Mouse (Mus musculus) ES-E14 (cell line): ENCODE data around the gene Olfr1318. TPM values are rescaled to one million over a fixed set of nuclear protein-coding genes. Genes with fewer than 3 reads are reported as not detected.

Experiments
- DNase-seq: peaks from one replicate; pipeline ENCODE4 v3.0.0-alpha.2; 2013; ENCODE audit warnings: low read depth, low spot score
- H3K27ac ChIP-seq: 2 replicates; pipeline ENCODE4 v1.5.1; 2012; ENCODE audit warnings: low read depth, mild to moderate bottlenecking, low read length, moderate library complexity, mixed read lengths; ENCODE audit not compliant: poor library complexity, insufficient read depth, severe bottlenecking
- H3K36me3 ChIP-seq: 2 replicates; pipeline ENCODE4 v1.6.1; 2012; ENCODE audit warnings: mild to moderate bottlenecking, low read length, moderate library complexity, mixed read lengths; ENCODE audit not compliant: control insufficient read depth, poor library complexity, insufficient read depth, severe bottlenecking
- H3K4me1 ChIP-seq, 2 experiments: fragments of 150-350 bp in 1 of 2; sonication (generic) in 1 of 2; 2 replicates each; pipeline ENCODE4 v1.6.1; 2012; ENCODE audit warnings: low read length in 2 of 2, mild to moderate bottlenecking in 1 of 2, mixed read lengths in 1 of 2; ENCODE audit not compliant: control insufficient read depth in 2 of 2, insufficient read depth in 2 of 2, poor library complexity in 1 of 2
- H3K4me3 ChIP-seq, 2 experiments: fragments of 150-350 bp in 1 of 2; sonication (generic) in 1 of 2; 2 replicates each; pipeline ENCODE4 v1.5.1; 2012; ENCODE audit warnings: low read length in 2 of 2, low read depth in 1 of 2, mild to moderate bottlenecking in 1 of 2, mixed read lengths in 1 of 2; ENCODE audit not compliant: insufficient read depth in 1 of 2, poor library complexity in 1 of 2, severe bottlenecking in 1 of 2
- H3K9ac ChIP-seq: 2 replicates; pipeline ENCODE4 v1.6.1; 2012; ENCODE audit warnings: low read depth, mild to moderate bottlenecking, low read length, mixed read lengths; ENCODE audit not compliant: poor library complexity, insufficient read depth, severe bottlenecking
- H3K9me3 ChIP-seq: fragments of 150-350 bp; sonication (generic); 2 replicates; pipeline ENCODE4 v1.6.1; 2012; ENCODE audit warnings: low read depth, mild to moderate bottlenecking, low read length; ENCODE audit not compliant: control insufficient read depth, insufficient read depth
- CHD2 ChIP-seq: IDR thresholded peaks from 2 replicates; pipeline ENCODE4 v1.6.1; 2014; ENCODE audit warnings: mild to moderate bottlenecking, low read depth, low read length, inconsistent platforms
- HCFC1 ChIP-seq: IDR thresholded peaks from 2 replicates; pipeline ENCODE4 v1.6.1; 2012; ENCODE audit warnings: low read length, inconsistent platforms, borderline replicate concordance; ENCODE audit not compliant: insufficient read depth
- MAFK ChIP-seq: IDR thresholded peaks from 2 replicates; pipeline ENCODE4 v1.6.1; 2014; ENCODE audit warnings: mild to moderate bottlenecking, low read depth, low read length, inconsistent platforms; ENCODE audit not compliant: insufficient read depth
- ZC3H11A ChIP-seq: IDR thresholded peaks from 2 replicates; pipeline ENCODE4 v1.6.1; 2012; ENCODE audit warnings: low read depth, mild to moderate bottlenecking, inconsistent platforms, low read length, borderline replicate concordance
- ZNF384 ChIP-seq: IDR thresholded peaks from 2 replicates; pipeline ENCODE4 v1.6.1; 2012; ENCODE audit warnings: low read depth, low read length, inconsistent platforms
- in situ Hi-C, 2 experiments: fragments of 600-800 bp; cut with MboI; formaldehyde crosslinking; loops; one replicate each; pipeline ENCODE4 v1.15.1; 2025; ENCODE audit warnings: low sequenced_read_pairs in 2 of 2, inconsistent platforms in 1 of 2; ENCODE audit not compliant: unreplicated experiment in 2 of 2
- total RNA-seq: library from RNA; depleted of rRNA; stranded (reverse); fragments of 300-350 nt; gene quantifications from 2 replicates; pipeline ENCODE4 v1.2.3, GENCODE M21; 2012; rRNA removed

Olfr1318 gene
- total RNA-seq, 1 experiment: not detected

GRCm38 (mm10) chr2:112203056-112203455 lies 49.1 kb downstream of the Olfr1318 start:
- Histone ChIP-seq H3K4me1 (no peaks in the 10 kb centered on the region), H3K27ac (no peak overlapping the region), H3K4me3 (no peak overlapping the region), H3K9me3 (no peaks in the 10 kb centered on the region), H3K36me3 (no peaks in the 10 kb centered on the region), H3K9ac (no peak overlapping the region)
- TF ChIP-seq MAFK (no peak), ZC3H11A (no peak), CHD2 (no peak), HCFC1 (no peak), ZNF384 (no peak)
- no peak for DNase-seq
- in situ Hi-C loops: no loop called here

Other genes with a start within 250 kb of the Olfr1318 start
- gene Olfr1306, start 237.9 kb upstream of the Olfr1318 start, total RNA-seq: not detected in 2 replicates
- gene Olfr1307, start 204.8 kb upstream of the Olfr1318 start, total RNA-seq: not detected in 2 replicates
- gene Olfr1308, start 189.3 kb upstream of the Olfr1318 start, total RNA-seq: not detected in 2 replicates
- not detected in 2 replicates for gene Olfr1309, start 163.9 kb upstream of the Olfr1318 start, total RNA-seq
- gene Olfr1310, start 141.5 kb upstream of the Olfr1318 start, total RNA-seq: not detected in 2 replicates
- not detected in 2 replicates for gene Olfr1311, start 129.8 kb upstream of the Olfr1318 start, total RNA-seq
- gene Olfr1312, start 104.0 kb upstream of the Olfr1318 start, total RNA-seq: not detected in 2 replicates
- not detected in 2 replicates for gene Olfr1313, start 76.4 kb upstream of the Olfr1318 start, total RNA-seq
- gene Olfr1314, start 57.4 kb upstream of the Olfr1318 start, total RNA-seq: not detected in 2 replicates
- not detected in 2 replicates for gene Olfr1315-ps1, start 38.8 kb upstream of the Olfr1318 start, total RNA-seq
- gene Olfr1316, start 19.2 kb upstream of the Olfr1318 start, total RNA-seq: not detected in 2 replicates
- gene Olfr1317, start 13.9 kb upstream of the Olfr1318 start, total RNA-seq: not detected in 2 replicates
- gene Lpcat4, start 85.3 kb downstream of the Olfr1318 start, total RNA-seq: 15.8 and 25.0 TPM in 2 replicates
- gene Nutm1, start 105.1 kb downstream of the Olfr1318 start, total RNA-seq: not detected in 2 replicates
- 308 and 339 TPM in 2 replicates for gene Nop10, start 107.7 kb downstream of the Olfr1318 start, total RNA-seq
- 20.7 and 29.2 TPM in 2 replicates for gene Slc12a6, start 111.6 kb downstream of the Olfr1318 start, total RNA-seq
- 0.69 and 0.98 TPM in 2 replicates for gene Gm21985, start 112.1 kb downstream of the Olfr1318 start, total RNA-seq
- 138 and 153 TPM in 2 replicates for gene Emc4, start 213.8 kb downstream of the Olfr1318 start, total RNA-seq
- 15.3 and 22.8 TPM in 2 replicates for gene Katnbl1, start 225.0 kb downstream of the Olfr1318 start, total RNA-seq